Mouse (Mus musculus) lung, postnatal 36 days (tissue): Measurements from ENCODE around the gene Cd22.
"Not testable (repeated sequence)": the region's sequence is repeated elsewhere in the genome, so short reads cannot be mapped to it uniquely, and the experiment has no call there.

Experiments
- DNase-seq: peaks from one replicate; pipeline ENCODE4 v3.0.0; 2022; ENCODE audit warnings: mixed read lengths

The Cd22 gene

GRCm38 (mm10) chr7:30880176-30880575 is at the start of gene Cd22:
Gene Cd22 (minus strand): TSS chr7:30880342.
- DNase-seq = peak; percentile 41

GRCm38 (mm10) chr7:30924581-30924980 is 44.4 kb upstream of the Cd22 start, which contains the start of gene Hamp2:
Gene Hamp2 (minus strand): TSS chr7:30924681.
- not testable (repeated sequence) for DNase-seq

DNA sequence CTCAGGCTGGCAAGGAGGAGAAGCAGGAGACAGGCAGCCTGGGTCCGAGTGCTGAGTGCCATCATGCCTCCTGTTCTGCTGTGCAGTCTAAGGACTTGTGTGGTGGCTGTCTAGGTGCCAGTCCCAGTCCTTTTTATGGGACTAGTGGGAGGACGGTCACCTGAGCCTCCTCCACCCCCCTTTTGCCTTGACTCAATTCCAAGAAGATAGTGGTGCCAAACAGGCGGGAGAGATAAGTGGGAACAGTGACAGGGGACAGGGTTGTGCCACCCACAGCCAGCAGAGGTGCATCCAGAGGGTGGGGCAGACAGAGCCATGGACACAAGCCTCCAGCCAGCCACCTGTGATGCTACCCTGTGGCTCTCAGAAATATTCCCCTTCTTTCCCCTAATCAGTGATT is 43.9 kb upstream of the Cd22 start:
- DNase-seq = no peak

- DNase-seq = not testable (repeated sequence)
Observed at GRCm38 (mm10) chr7:30922490-30922889, 42.3 kb upstream of the Cd22 start.

- no peak for DNase-seq
Observed at GRCm38 (mm10) chr7:30920217-30920616, 40.1 kb upstream of the Cd22 start.

DNA sequence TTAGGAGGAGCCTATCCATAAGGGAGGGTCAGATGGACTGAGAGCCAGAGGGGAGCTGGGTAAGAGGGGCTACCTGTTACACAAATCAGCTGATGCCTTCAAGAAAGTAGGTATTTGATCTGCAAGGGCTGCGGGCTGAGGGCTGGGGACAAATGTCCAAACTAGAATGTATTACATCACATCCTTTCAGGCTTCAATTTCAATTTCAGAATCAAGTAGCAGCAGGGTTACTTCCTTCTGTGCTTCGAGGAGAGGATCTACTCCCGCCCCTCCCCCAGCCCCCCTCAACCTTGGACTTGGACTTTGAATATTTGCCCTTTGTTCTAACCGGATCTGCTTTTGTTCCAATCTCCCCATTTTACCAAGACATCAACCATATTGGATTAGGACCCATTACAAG is 37.1 kb upstream of the Cd22 start:
- no peak for DNase-seq

DNA sequence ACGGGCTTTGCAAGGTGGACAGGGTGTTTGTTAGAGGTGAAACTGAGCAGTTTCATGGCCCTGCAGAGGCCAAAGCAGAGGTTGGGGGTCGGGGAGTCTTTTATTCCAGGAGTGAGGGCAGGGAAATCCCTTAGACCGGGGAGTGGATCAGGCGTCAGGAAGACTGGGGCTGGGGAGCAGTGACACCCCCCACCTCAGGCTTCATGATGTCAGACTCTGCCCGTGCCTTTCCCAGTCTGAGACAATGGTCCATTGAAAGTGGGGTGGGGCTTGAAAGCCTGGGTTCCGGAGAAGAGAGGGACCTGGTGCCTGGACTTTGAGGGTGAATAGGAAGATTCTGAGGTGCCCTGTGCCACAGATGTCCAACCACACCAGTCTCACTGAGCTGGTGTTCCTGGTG is 36.6 kb upstream of the Cd22 start:
- DNase-seq = no peak

DNA sequence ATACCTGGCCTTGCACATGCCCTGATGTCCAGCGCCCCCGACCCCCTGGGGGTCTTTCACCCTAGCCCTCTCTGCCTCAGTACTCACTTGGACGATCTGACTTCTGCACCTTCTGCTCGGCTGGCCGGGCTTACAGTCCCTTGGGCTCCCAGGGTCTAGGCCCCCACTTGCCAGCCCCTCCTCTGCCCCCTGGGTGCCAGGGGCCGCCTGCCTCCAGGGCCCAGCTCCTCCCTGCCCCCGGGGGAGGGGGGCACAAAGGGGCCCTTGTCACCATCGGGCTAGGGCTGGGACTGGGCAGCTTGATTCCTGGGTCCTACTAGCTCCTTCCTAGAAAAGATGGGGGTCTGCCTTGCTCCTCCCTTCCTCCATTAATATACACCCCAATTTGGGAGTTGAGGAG is 34.6 kb upstream of the Cd22 start, which contains the start of gene Mag:
Gene Mag, minus strand, starts transcription at position 142 of the 400 bp plus-strand sequence.
- no peak for DNase-seq

DNA sequence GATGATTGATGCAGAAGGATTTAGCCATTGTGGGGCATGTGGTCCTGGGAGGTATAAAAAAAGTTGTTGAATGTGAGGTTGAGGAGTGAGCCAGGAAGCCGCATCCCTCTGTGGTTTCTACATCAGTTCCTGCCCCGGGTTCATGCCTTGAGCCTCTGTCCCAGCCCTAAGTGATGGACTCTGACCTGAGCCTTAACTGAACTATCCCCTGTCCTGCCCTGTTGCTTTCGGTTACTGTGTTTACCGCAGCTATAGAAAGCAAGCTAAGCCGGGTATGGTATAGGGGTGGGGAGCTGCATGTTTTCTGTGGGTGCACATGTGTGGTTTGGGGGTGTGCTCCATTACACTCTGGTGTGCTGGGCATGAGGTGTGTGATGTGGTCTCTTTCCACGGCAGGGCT is 29.6 kb upstream of the Cd22 start:
- DNase-seq = no peak

- DNase-seq = no peak
Observed at GRCm38 (mm10) chr7:30908992-30909431, 28.9 kb upstream of the Cd22 start.

GRCm38 (mm10) chr7:30908277-30908991 is 28.3 kb upstream of the Cd22 start:
- peak; percentile 64 for DNase-seq

DNA sequence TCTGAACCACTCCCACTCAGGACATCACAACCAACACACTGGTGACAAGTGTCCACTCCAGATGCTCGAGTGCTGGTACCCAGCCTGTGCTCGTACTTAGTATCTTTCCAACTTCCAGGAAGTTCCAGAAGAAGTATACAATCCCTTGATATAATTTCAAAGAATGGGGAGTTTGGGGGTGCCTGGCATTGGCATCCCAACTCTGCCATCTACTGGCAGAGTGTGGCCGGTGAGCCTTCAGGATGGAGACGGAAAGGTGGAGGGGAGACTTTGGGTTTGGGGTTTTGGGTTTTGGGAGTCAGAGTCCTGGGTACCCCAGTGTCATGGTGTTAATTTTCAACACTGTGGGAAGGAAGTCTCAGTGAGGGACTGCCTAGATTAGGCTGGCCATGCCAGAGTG is 23.9 kb upstream of the Cd22 start:
- DNase-seq = peak; percentile 41

DNA sequence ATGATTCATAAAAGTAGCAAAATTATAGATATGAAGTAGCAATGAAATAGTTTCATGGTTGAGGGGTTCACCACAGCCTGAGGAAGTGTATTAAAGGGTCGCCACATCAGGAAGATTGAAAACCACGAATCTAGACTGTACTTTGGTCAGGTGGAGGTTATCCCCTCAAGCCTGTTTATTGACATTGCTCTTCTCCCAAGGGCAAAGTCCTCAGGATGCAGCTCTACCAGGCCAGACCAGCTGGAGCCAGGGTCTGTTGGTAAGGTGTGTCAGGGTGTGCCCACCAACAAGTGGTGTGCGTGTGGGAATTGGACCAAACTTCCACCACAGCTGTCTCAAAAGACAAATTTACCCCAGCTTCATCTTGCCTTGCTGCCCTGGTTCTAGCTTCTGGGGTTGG is 15.1 kb upstream of the Cd22 start:
- DNase-seq = no peak

- DNase-seq = no peak
Observed at GRCm38 (mm10) chr7:30892515-30892914, 12.4 kb upstream of the Cd22 start.

DNA sequence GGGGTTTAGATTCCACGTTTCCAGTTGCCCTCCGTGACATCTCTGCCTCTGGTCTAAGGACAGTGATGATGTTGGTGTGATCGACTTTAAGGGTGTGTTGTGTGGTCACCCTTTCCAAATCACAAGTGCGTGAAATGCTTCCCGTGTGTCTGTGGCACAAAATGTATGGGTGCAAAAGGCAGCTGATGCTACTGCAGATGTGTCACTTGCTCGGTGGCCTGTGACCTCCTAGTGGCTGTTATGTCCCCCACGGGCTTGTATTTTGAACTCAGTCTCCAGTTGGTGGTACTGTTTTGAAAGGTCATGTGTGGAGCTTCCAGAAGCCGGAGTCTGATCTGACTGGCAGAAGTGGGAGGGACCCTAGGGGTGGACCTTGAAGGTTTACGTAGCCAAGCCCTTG is 11.6 kb upstream of the Cd22 start:
- no peak for DNase-seq

DNA sequence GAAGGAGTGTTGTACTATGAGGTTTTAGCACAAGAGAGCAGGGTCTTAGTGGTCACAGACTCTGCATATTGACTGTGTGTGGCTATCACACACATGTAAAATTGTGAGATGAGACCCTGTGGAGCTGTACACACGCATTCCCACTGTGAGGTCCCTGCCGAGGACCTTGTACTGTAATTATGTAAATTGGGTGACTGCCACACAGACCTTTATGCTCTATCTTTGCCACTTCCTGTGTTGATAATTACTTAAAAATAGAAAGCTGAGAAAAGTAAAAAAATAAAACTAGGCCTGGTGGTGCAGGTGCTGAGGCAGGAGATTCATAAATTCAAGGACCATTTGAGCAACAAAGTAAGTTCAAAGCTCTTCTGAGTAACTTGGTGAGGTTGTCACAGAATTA is 10.5 kb upstream of the Cd22 start:
- DNase-seq = no peak

GRCm38 (mm10) chr7:30888786-30889185 is 8.6 kb upstream of the Cd22 start:
- no peak for DNase-seq

GRCm38 (mm10) chr7:30887568-30888188 is 7.5 kb upstream of the Cd22 start:
- peak; percentile 46 for DNase-seq

DNA sequence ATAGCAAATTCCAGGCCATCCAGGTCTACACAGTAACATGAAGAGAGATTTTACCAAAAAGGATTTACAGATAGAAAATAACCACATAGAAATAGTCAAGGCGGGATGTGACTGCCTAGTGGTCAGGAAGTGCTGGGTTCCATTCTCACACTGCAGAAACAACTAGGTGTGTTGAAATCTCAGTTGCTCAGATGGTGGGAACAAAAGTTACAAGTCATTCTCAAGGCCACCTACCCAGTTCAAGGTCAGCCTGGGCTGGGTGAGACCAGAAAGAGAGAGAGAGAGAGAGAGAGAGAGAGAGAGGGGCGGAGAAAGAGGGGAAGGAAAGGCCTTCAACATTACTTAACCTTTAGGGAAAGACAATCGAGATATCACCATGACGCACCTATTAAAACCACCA is 6.7 kb upstream of the Cd22 start:
- DNase-seq = no peak

DNA sequence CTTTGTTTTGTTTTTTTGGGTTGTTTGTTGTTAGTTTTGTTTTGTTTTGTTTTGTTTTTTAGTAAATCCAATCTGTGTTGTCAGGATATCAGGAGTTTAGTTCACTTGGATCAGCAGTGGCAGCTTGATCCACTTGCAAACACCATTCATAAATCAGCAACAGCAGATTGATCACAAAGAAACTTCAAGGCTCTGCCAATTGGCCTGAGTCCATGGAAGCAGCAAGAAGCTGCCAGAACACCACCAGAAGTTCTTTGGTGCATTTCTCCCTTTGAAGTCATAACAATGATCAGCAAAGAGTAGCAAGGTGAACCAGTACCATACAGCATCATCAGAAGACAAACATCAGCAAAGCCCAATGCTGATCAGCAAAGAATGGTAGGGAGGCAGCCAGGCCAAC is 3.9 kb upstream of the Cd22 start:
- DNase-seq = no peak

GRCm38 (mm10) chr7:30881367-30881766 is 1.2 kb upstream of the Cd22 start:
- no peak for DNase-seq

- DNase-seq = no peak
Observed at GRCm38 (mm10) chr7:30878950-30879349, 1.2 kb downstream of the Cd22 start.

DNA sequence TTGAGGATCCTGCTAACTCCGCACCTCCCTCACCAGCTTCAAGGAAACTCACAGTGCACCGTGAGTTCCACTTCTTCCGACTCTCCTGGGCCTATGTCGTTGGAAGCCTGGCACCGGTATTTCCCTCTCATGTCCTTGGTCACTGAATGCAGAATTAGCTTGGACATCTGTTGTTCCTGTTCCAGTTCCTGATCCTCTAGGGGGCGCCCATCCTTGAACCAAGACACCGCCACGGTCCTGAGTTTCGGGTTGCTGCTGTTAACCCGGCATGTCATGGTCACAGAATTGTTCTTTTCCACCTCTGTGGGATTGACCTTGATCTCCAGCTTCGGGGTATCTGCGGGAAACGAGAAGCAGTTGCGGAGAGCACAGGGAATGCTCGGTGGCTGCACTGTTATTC is 7.1 kb downstream of the Cd22 start:
- peak; percentile 92 for DNase-seq

DNA sequence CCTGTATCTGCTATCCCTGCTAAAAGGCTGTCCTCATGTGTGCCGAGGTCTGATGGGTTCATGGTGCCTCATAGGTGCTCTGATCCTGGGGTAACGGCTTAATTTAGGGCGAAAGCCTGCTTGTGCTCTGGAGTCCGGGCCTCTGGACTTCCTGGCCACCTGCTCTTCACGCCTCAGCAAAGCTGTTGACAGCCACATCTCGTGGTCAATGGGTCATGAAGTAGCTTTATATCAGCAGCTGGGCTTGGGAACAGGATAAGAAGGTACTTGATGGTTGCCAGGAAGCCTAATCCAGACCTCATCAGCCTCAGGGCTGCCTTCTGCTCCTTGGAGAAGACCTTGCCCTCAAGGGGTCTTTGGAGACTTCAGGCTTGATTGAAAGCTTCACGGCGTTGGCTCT is 16.8 kb downstream of the Cd22 start:
- DNase-seq = no peak

- DNase-seq = no peak
Observed at GRCm38 (mm10) chr7:30861464-30861863, 18.7 kb downstream of the Cd22 start, which contains the start of gene Ffar1. Gene Ffar1 (minus strand): TSS chr7:30861564.
